Mouse (Mus musculus) T-helper 17 cell (primary cell): ENCODE data around the gene Klk10.

ENCODE experiments used
- in situ Hi-C, 2 experiments: fragments of 300-600 bp; cut with MboI, MseI; formaldehyde crosslinking; loops; 1 replicate in 1 of 2; 2 replicates in 1 of 2; pipeline ENCODE4 v1.15.1; 2025; ENCODE audit warnings: high pct_unique_total_duplicates in 2 of 2

The Klk10 gene

GRCm38 (mm10) chr7:43789295-43789694 is 8.5 kb downstream of the Klk10 start:
- in situ Hi-C loops = loop anchor here in 1 of 2 experiments (25.0 kb wide), 1 partner anchor 1448 kb away; the partner anchor contains the start of genes Cd37 and Slc6a16

- in situ Hi-C loops = loop anchor here in 1 of 2 experiments (10.0 to 25.0 kb wide), 3 partner anchors 317 to 1446 kb away; partner anchors contain the start of genes Cd37, Pnkp and Slc6a16
Observed at GRCm38 (mm10) chr7:43791591-43791990, 10.8 kb downstream of the Klk10 start, which contains the start of gene Klk9. TSS of gene Klk9 (plus strand) at chr7:43791891.

GRCm38 (mm10) chr7:43796355-43796754 is 15.5 kb downstream of the Klk10 start:
- in situ Hi-C loops = loop anchor here in 1 of 2 experiments (10.0 to 25.0 kb wide), 3 partner anchors 322 to 1441 kb away; partner anchors contain the start of genes Cd37, Pnkp and Slc6a16

DNA sequence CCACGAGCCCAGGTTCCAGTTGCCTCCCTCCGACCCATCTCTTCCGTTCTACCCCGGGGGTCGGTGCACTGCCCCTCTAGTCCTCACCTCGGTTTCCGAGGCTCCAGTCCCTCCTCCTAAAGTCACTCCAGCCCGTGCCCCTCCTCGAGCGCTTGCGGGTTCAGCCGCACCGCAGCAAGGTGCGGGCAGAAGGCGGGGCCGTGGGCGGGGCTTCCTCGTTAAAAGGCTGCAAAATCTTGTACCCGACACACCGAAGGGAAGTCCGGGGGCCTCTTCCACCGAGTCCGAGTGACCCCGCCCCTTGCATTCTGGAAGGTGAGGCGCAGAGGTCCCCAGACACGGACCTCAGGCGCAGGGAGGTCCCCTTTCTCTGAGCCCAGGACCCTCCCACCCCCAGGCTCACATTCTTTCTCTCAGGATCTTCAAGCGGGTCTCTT is 16.5 kb downstream of the Klk10 start, which contains the start of gene Klk8:
TSS of gene Klk8 (plus strand) at position 245 of the 437 bp plus-strand sequence.
- in situ Hi-C loops = loop anchor here in 1 of 2 experiments (10.0 to 25.0 kb wide), 3 partner anchors 323 to 1440 kb away; partner anchors contain the start of genes Cd37, Pnkp and Slc6a16

DNA sequence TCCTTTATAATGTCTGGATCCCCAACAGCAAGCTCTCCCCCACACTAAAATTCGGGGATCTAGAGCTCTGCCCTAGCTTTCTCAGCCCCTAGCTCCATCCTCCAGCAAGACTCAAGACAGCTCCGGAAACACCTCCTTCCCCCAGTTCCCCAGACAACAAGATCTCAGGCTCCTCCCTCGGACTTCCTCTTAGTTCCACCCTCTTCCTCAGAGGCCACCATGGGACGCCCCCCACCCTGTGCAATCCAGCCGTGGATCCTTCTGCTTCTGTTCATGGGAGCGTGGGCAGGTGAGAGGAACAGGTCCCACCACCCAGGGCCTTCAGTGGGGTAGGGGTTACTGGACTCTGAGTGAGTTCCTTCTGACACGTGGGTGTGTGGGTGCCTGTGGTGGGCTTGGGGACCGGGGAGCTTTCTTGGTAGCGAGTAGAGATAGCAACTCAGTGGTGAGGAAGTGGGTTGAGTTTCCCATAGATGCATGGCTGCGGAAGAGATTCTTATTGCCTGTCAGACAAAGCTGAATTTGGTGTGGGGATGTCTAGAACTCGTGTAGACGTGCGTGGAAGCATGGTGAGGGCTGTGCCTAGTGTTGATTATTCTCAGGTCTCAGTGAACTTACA is 17.1 kb downstream of the Klk10 start:
- in situ Hi-C loops = loop anchor here in 1 of 2 experiments (10.0 to 25.0 kb wide), 3 partner anchors 323 to 1439 kb away; partner anchors contain the start of genes Cd37, Pnkp and Slc6a16

- in situ Hi-C loops = loop anchor here in 1 of 2 experiments (10.0 to 25.0 kb wide), 3 partner anchors 325 to 1437 kb away; partner anchors contain the start of genes Cd37, Pnkp and Slc6a16
Observed at GRCm38 (mm10) chr7:43799876-43800275, 19.0 kb downstream of the Klk10 start.

- in situ Hi-C loops = no loop called here
Observed at GRCm38 (mm10) chr7:43810994-43811393, 30.2 kb downstream of the Klk10 start, which contains the start of gene Klk7. TSS of gene Klk7 (plus strand) at chr7:43811294.

DNA sequence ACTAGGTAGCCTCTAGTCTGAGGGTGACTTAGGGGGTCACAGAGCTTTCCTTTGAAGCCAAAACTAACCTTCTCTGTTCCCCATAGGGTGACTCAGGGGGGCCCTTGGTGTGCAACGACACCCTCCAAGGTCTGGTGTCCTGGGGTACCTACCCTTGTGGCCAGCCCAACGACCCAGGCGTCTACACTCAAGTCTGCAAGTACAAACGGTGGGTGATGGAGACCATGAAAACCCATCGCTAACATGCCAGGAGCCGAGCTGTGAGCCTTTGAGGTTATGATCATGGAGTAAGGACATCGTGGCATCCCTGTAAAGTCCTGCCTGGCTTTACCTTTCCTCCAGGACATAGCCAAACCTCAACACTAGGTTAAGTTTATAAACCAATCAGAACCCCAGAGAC is 34.4 kb downstream of the Klk10 start:
- in situ Hi-C loops = no loop called here

- in situ Hi-C loops = no loop called here
Observed at GRCm38 (mm10) chr7:43816746-43817145, 35.9 kb downstream of the Klk10 start.

DNA sequence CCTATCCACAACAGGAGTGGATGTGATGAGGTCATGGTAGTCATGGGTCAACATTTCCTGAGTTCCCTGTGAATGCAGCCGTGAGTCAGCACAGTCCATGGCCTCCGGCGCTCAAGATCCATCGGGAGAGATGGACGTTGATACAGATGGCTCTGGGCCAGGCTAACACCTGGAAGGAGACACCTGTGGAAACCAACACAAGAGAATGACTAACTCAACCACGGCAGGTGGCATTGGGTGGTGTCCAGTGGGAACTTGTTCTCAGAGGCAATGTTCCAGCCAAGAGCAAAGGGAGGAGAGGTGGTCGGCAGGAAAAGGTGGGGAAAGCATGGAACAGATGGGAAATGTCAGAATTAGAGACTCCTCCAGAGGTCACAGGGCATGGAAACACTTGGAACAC is 40.7 kb downstream of the Klk10 start:
- in situ Hi-C loops = no loop called here

DNA sequence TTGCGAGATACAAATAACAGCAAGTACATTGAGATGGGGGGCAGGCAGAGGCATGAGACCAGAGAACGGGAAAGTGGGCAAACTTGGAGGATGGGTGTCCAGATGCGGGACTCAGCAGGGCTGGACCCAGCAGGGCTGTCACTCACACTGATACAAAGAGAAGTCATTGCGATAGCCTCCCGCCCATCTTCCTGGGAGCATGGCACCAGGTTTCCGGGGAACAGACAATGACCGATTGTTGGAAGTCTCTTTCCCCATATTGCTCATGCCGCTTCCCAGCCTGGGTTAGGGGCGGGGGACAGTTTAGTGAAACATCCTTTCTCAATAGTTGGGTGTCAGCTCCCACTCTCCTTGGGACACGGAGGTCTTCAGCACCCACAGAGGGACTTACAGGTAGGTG is 43.4 kb downstream of the Klk10 start, which contains the start of gene Klk6:
TSS of gene Klk6 (plus strand) at position 301 of the 400 bp plus-strand sequence.
- in situ Hi-C loops = no loop called here

DNA sequence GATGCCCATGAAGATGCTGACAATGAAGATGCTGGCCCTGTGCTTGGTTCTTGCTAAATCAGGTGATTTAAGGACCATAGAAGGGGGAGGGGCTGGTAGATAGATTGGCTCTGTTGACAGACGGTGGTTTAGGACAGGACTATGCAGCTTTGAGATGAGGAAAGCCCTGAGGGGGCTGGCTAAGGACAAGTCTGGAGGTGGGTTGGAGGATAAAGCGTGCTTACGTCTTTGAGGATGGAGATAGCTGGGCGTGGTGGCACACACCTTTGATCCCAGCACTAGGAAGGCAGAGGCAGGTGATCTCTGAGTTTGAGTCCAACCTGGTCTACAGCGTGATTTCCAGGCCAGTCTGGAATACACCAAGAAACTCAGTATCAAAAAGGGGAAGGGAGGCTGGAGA is 45.2 kb downstream of the Klk10 start:
- in situ Hi-C loops = no loop called here

GRCm38 (mm10) chr7:43827706-43828105 is 46.9 kb downstream of the Klk10 start:
- in situ Hi-C loops = no loop called here

DNA sequence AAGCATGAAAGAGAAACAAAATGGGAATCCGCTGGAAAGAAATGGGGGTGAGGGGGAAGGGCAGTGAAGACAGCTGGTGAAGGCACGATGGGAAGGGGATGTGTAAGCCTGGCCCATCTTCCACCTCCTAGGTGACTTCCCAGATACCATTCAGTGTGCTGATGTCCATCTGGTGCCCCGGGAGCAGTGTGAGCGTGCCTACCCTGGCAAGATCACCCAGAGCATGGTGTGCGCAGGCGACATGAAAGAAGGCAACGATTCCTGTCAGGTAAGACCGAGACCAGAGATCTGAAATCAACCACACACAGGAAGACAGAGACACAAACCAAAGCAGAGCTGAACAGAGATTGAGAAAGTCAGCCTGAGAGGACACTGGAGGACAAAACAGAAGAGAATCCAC is 48.2 kb downstream of the Klk10 start:
- in situ Hi-C loops = no loop called here
